ENCODE assay signal across 20 mouse cellular contexts in genomic region chr8:118139928-118140327, GRCm38 (mm10).
DNase-seq lines count a peak whose midpoint lies in the region; ATAC-seq lines count a peak whose summit lies in the region.
"Had no signal": no experiment of that assay in that cellular context is flagged by ENCODE, and none has a peak within 500 bp of the region (broad histone marks: within the 10 kb centered on the region; RNA-seq: fewer than 3 reads in every experiment).

No protein-coding gene starts in this region.

- H3K4me3 ChIP-seq in heart, embryonic 11.5 days (ENCODE audit: low read depth, low read length), result no peak overlapping the region
- H3K4me3 ChIP-seq in embryonic facial prominence, embryonic 14.5 days (ENCODE audit: low read depth, low read length), result no peak overlapping the region
- H3K4me3 ChIP-seq: embryonic facial prominence, embryonic 12.5 days; forebrain, embryonic 12.5 days; heart, adult 2 months; heart, embryonic 12.5 days; hindbrain, embryonic 10.5 days; intestine, embryonic 15.5 days had no signal

- no peak overlapping the region for H3K27ac ChIP-seq in heart, embryonic 11.5 days (ENCODE audit: low read depth, low read length)
- H3K27ac ChIP-seq in embryonic facial prominence, embryonic 14.5 days (replicated peaks; ENCODE audit: low read depth, low read length), result no peak overlapping the region
- H3K27ac ChIP-seq: embryonic facial prominence, embryonic 12.5 days; forebrain, embryonic 12.5 days; heart, adult 2 months; hindbrain, embryonic 10.5 days; hindbrain, embryonic 14.5 days; intestine, embryonic 15.5 days had no signal

- no peak overlapping the region for H3K4me2 ChIP-seq in heart, embryonic 11.5 days
- no peak overlapping the region for H3K4me2 ChIP-seq in embryonic facial prominence, embryonic 14.5 days (ENCODE audit: low read depth, low read length)
- H3K4me2 ChIP-seq: embryonic facial prominence, embryonic 12.5 days; forebrain, embryonic 12.5 days; heart, embryonic 12.5 days; hindbrain, embryonic 14.5 days; intestine, embryonic 15.5 days had no signal

- 70% methylated on average over 6 of the region's 6 CpGs for WGBS in heart, embryonic 11.5 days (ENCODE audit: insufficient replicate concordance)
- WGBS in embryonic facial prominence, embryonic 14.5 days, result 65% methylated on average over 6 of the region's 6 CpGs

- no peaks in the 10 kb centered on the region for H3K27me3 ChIP-seq in heart, embryonic 11.5 days (ENCODE audit: control insufficient read depth, insufficient read depth, low read length)
- no peaks in the 10 kb centered on the region for H3K27me3 ChIP-seq in embryonic facial prominence, embryonic 14.5 days (replicated peaks; ENCODE audit: control insufficient read depth, insufficient read depth, low read length)
- H3K27me3 ChIP-seq: embryonic facial prominence, embryonic 12.5 days; forebrain, embryonic 12.5 days; heart, embryonic 12.5 days; intestine, embryonic 15.5 days had no signal

- H3K4me1 ChIP-seq in heart, embryonic 11.5 days (ENCODE audit: control insufficient read depth, insufficient read depth, low read length), result 0 out of 2 replicates have a peak, but pooled peaks cover 3% of the 10 kb centered on the region
- H3K4me1 ChIP-seq in embryonic facial prominence, embryonic 14.5 days (ENCODE audit: control insufficient read depth, insufficient read depth, low read length), result peaks cover 8% of the 10 kb centered on the region; the same call in 1 of the 2 replicates
- H3K4me1 ChIP-seq: forebrain, embryonic 12.5 days; heart, embryonic 12.5 days; intestine, embryonic 15.5 days had no signal

- ATAC-seq in heart, embryonic 11.5 days (replicated peaks; ENCODE audit: insufficient number of reproducible peaks, low FRiP score, low TSS enrichment), result no peak
- ATAC-seq in embryonic facial prominence, embryonic 14.5 days (ENCODE audit: low read depth), result peak; percentile 57
- ATAC-seq: forebrain, embryonic 16.5 days; intestine, embryonic 15.5 days had no signal

- DNase-seq in adrenal gland, postnatal 10 days, result peak; percentile 25
- DNase-seq in adrenal gland, adult 18-20 months (ENCODE audit: low spot score in 2 of 2), result no peak
- peak; percentile 76 for DNase-seq in heart, adult 11 months
- DNase-seq in embryonic facial prominence, embryonic 14.5 days (ENCODE audit: low spot score), result peak; percentile 65
- no peak for DNase-seq in urinary bladder, adult 18-20 months (ENCODE audit: low spot score in 2 of 2)
- no peak for DNase-seq in lung, postnatal 10 days
- DNase-seq: adrenal gland, adult 2 months; cerebellum, adult 11-12 months; cerebellum, adult 9-10 months; cerebellum, postnatal 25 days; gastrocnemius, postnatal 10 days; heart, adult 2 months had no signal

- no peak overlapping the region for H3K9ac ChIP-seq in heart, embryonic 11.5 days (ENCODE audit: low read depth, low read length)
- no peak overlapping the region for H3K9ac ChIP-seq in embryonic facial prominence, embryonic 14.5 days (ENCODE audit: low read depth, low read length)
- H3K9ac ChIP-seq: embryonic facial prominence, embryonic 12.5 days; forebrain, embryonic 12.5 days; heart, embryonic 12.5 days; hindbrain, embryonic 14.5 days; intestine, embryonic 15.5 days had no signal

- H3K36me3 ChIP-seq in heart, embryonic 11.5 days (ENCODE audit: control insufficient read depth, insufficient read depth, low read length), result no peaks in the 10 kb centered on the region
- H3K36me3 ChIP-seq in embryonic facial prominence, embryonic 14.5 days (ENCODE audit: control insufficient read depth, insufficient read depth, low read length), result no peaks in the 10 kb centered on the region
- H3K36me3 ChIP-seq: embryonic facial prominence, embryonic 12.5 days; forebrain, embryonic 12.5 days; heart, embryonic 12.5 days; hindbrain, embryonic 10.5 days; intestine, embryonic 15.5 days had no signal

- H3K9me3 ChIP-seq in heart, embryonic 11.5 days (replicated peaks; ENCODE audit: control insufficient read depth, low read length), result no peaks in the 10 kb centered on the region
- H3K9me3 ChIP-seq in embryonic facial prominence, embryonic 14.5 days (ENCODE audit: control insufficient read depth, low read length), result no peaks in the 10 kb centered on the region
- H3K9me3 ChIP-seq: embryonic facial prominence, embryonic 12.5 days; forebrain, embryonic 12.5 days; heart, embryonic 12.5 days; hindbrain, embryonic 10.5 days; intestine, embryonic 15.5 days had no signal

Comparison
In these comparisons a context has a peak if more than half of its experiments do, and no peak if none do; other contexts are left out.
1. DNase-seq: peak in adrenal gland, postnatal 10 days (single experiment), heart, adult 11 months (single experiment) and embryonic facial prominence, embryonic 14.5 days (single experiment); none in adrenal gland, adult 18-20 months (0 of 2), urinary bladder, adult 18-20 months (0 of 2) and lung, postnatal 10 days (single experiment).